Mouse (Mus musculus) embryonic facial prominence, embryonic 10.5 days (tissue): Measurements from ENCODE around the gene Cd160. TPM values are rescaled to one million over a fixed set of nuclear protein-coding genes. Genes with fewer than 3 reads are reported as not detected.

Experiments used
- DNase-seq: peaks from one replicate; pipeline ENCODE4 v3.0.0-alpha.2; 2017; ENCODE audit warnings: low spot score
- H3K27ac ChIP-seq: fragments of 300-500 bp; sonication (generic); replicated peaks from 2 replicates; pipeline ENCODE4 v1.5.1; 2016; ENCODE audit warnings: mild to moderate bottlenecking
- H3K27me3 ChIP-seq: fragments of 300-500 bp; sonication (generic); replicated peaks from 2 replicates; pipeline ENCODE4 v1.6.1; 2016; ENCODE audit warnings: low read depth, mild to moderate bottlenecking; ENCODE audit not compliant: poor library complexity, severe bottlenecking
- H3K36me3 ChIP-seq: fragments of 300-500 bp; sonication (generic); replicated peaks from 2 replicates; pipeline ENCODE4 v1.6.1; 2016; ENCODE audit warnings: mild to moderate bottlenecking, moderate library complexity
- H3K4me1 ChIP-seq: fragments of 300-500 bp; sonication (generic); 2 replicates; pipeline ENCODE4 v1.6.1; 2016
- H3K4me3 ChIP-seq: fragments of 300-500 bp; sonication (generic); 2 replicates; pipeline ENCODE4 v1.5.1; 2016; ENCODE audit warnings: mild to moderate bottlenecking, moderate library complexity
- H3K9me3 ChIP-seq: fragments of 300-500 bp; sonication (generic); 2 replicates; pipeline ENCODE4 v1.6.1; 2016; ENCODE audit warnings: mild to moderate bottlenecking
- WGBS: fragments of 180-500 bp; shearing (Covaris S2); methylation state at CpG from one replicate; pipeline ENCODE4 v1.1.7; 2016; 5-methylcytosine and 5-hydroxymethylcytosine counted together
- polyA plus RNA-seq: library from polyadenylated mRNA; unstranded; fragments of >200 nt; fragmentation: Nextera tagmentation; extraction: Ambion mirVana; gene quantifications from 2 replicates; pipeline ENCODE4 v1.2.1, GENCODE M21; 2016

The Cd160 gene
- polyA plus RNA-seq, 1 experiment from 2014 or later = 0.19 TPM

GRCm38 (mm10) chr3:96788506-96788905, 40.6 kb downstream of the Cd160 start:
- H3K36me3 ChIP-seq = peaks cover 76% of the 10 kb centered on the region
- H3K4me3 ChIP-seq = no peak overlapping the region
- no peaks in the 10 kb centered on the region for H3K9me3 ChIP-seq
- H3K27me3 ChIP-seq = no peaks in the 10 kb centered on the region
- 91% methylated on average over 8 of the region's 8 CpGs for WGBS
- no peak overlapping the region for H3K27ac ChIP-seq
- no peak for DNase-seq
- no peaks in the 10 kb centered on the region for H3K4me1 ChIP-seq

DNA sequence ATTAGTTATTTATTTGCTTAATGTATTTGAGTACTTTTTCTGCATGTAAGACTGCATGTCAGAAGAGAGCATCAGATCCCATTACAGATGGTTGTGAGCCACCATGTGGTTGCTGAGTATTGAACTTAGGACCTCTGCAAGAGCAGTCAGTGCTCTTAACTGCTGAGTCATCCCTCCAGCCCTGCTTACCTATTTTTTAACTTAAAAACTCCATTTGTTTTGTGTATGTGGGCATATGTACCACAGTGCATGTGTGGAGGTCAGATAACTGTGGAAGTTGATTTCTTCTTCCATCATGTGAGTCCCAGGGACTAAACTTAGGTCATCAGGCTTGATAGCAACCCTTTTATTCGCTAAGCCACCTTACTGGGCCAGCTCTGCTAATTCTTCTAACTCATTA, 41.4 kb downstream of the Cd160 start:
- no peak overlapping the region for H3K4me3 ChIP-seq
- H3K27ac ChIP-seq = no peak overlapping the region
- DNase-seq = no peak
- H3K36me3 ChIP-seq = peaks cover 75% of the 10 kb centered on the region
- no peaks in the 10 kb centered on the region for H3K27me3 ChIP-seq
- no peaks in the 10 kb centered on the region for H3K4me1 ChIP-seq
- WGBS = 89% methylated on average over 1 of the region's 1 CpGs
- no peaks in the 10 kb centered on the region for H3K9me3 ChIP-seq

DNA sequence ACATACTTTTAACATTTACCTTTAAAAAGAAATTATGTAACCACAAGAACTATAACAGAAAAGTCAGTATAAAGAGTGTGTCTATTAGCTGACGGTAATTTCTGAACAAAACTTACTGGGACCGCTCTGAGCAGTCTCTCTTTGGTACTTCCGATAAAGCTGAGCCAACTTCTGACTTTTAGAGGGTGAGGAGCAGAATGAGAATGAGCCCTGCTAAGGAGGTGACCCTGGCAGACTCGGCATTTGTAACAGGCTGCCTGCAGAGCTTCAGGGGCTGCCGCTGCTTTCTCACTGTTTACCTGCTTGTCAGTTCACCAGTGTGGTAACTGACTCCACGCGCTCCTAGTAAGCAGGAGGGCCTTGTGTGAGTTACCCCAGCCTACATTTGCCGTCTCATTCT, 46.9 kb downstream of the Cd160 start:
- H3K27me3 ChIP-seq = no peaks in the 10 kb centered on the region
- no peak overlapping the region for H3K4me3 ChIP-seq
- H3K4me1 ChIP-seq = no peaks in the 10 kb centered on the region
- DNase-seq = no peak
- WGBS = 81% methylated on average over 8 of the region's 8 CpGs
- peaks cover 43% of the 10 kb centered on the region for H3K36me3 ChIP-seq
- H3K27ac ChIP-seq = no peak overlapping the region
- no peaks in the 10 kb centered on the region for H3K9me3 ChIP-seq

- WGBS = 88% methylated on average over 3 of the region's 3 CpGs
- H3K4me3 ChIP-seq = no peak overlapping the region
Observed at GRCm38 (mm10) chr3:96777120-96777519, 52.0 kb downstream of the Cd160 start.

DNA sequence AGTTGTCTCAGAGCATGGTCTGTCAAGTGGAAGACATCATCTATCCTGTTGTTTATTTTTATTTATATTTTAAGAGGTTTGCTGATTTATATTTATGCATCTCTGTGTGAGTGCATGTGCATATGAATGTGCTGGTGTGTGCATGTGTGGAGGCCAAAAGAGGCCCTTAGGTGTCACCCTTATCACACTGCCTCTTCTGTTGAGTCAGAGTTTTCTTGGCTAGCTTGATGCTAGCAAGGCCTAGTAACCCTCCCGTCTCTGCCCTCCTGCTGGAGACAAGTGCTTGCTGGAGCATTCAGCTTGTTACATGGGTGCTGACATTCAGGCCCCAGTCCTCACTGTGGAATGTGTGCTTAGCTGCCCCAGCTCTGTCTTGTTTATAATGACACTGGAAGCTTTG, 56.2 kb downstream of the Cd160 start:
- Histone ChIP-seq H3K4me3 (no peak overlapping the region), H3K27me3 (no peaks in the 10 kb centered on the region), H3K4me1 (no peaks in the 10 kb centered on the region), H3K27ac (no peak overlapping the region), H3K36me3 (peaks cover 24% of the 10 kb centered on the region), H3K9me3 (no peaks in the 10 kb centered on the region)
- no peak for DNase-seq
- WGBS = 48% methylated on average over 1 of the region's 1 CpGs

More at GRCm38 (mm10) chr3:96777120-96777519, 52.0 kb downstream of the Cd160 start:
- no peaks in the 10 kb centered on the region for H3K9me3 ChIP-seq
- H3K36me3 ChIP-seq = peaks cover 34% of the 10 kb centered on the region
- H3K27ac ChIP-seq = no peak overlapping the region
- no peaks in the 10 kb centered on the region for H3K27me3 ChIP-seq
- DNase-seq = no peak
- H3K4me1 ChIP-seq = no peaks in the 10 kb centered on the region

- WGBS = 92% methylated on average over 5 of the region's 5 CpGs
Observed at GRCm38 (mm10) chr3:96769971-96770370, 59.2 kb downstream of the Cd160 start.

DNA sequence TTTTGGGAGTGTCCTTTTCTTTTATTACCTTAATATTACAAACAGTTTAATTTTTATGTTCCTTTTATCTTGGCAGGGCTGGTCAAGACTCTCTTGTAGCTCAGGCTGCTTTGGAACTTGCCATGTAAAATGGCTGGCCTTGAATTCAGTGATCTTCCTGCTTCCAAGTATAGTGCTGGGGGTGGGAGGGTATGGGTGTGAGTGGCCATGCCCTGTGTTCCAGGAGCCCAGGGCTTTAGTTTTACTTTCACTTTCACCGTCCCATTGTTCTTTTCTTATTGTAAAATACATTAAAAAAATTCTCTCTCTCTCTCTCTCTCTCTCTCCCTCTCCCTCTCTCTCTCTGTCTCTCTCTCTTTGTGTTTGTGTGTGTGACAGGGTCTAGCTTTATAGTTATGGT, 64.6 kb downstream of the Cd160 start:
- DNase-seq = no peak
- 95% methylated on average over 1 of the region's 1 CpGs for WGBS
- peaks cover 31% of the 10 kb centered on the region for H3K36me3 ChIP-seq
- H3K27me3 ChIP-seq = no peaks in the 10 kb centered on the region
- no peak overlapping the region for H3K4me3 ChIP-seq
- H3K27ac ChIP-seq = no peak overlapping the region
- no peaks in the 10 kb centered on the region for H3K9me3 ChIP-seq
- no peaks in the 10 kb centered on the region for H3K4me1 ChIP-seq

More at GRCm38 (mm10) chr3:96769971-96770370, 59.2 kb downstream of the Cd160 start:
- Histone ChIP-seq H3K36me3 (peaks cover 19% of the 10 kb centered on the region), H3K27me3 (no peaks in the 10 kb centered on the region), H3K4me3 (no peak overlapping the region), H3K9me3 (no peaks in the 10 kb centered on the region), H3K27ac (no peak overlapping the region), H3K4me1 (no peaks in the 10 kb centered on the region)
- no peak for DNase-seq

DNA sequence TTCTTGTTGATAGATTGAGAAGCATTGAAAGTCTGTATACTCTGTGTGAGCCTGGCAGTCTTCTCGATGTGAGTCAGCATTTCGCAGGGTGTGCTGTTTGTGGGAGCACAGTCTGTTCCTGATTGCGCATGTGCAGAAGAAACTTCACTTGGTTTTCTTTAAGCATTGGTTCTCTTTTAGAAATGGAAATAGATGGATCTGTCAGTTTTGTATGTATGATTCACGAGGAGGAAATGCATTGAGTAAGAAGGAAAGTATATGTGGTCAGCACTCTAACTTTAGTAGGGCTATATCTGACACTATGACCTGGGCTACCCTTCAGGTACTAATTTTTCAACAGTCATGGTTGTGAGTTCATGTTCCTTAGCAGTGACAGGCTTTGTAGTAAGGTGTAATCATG, 69.5 kb downstream of the Cd160 start:
- Histone ChIP-seq H3K27me3 (no peaks in the 10 kb centered on the region), H3K4me1 (no peaks in the 10 kb centered on the region), H3K4me3 (no peak overlapping the region), H3K36me3 (peaks cover 35% of the 10 kb centered on the region), H3K9me3 (no peaks in the 10 kb centered on the region), H3K27ac (no peak overlapping the region)
- WGBS = 92% methylated on average over 4 of the region's 4 CpGs
- no peak for DNase-seq

- no peaks in the 10 kb centered on the region for H3K9me3 ChIP-seq
- H3K27ac ChIP-seq = no peak overlapping the region
- no peaks in the 10 kb centered on the region for H3K4me1 ChIP-seq
- no peaks in the 10 kb centered on the region for H3K27me3 ChIP-seq
- WGBS = 67% methylated on average over 7 of the region's 7 CpGs
- H3K36me3 ChIP-seq = peaks cover 29% of the 10 kb centered on the region
- H3K4me3 ChIP-seq = no peak overlapping the region
- no peak for DNase-seq
Observed at GRCm38 (mm10) chr3:96757691-96758090, 71.5 kb downstream of the Cd160 start.

- peaks cover 21% of the 10 kb centered on the region for H3K36me3 ChIP-seq
- no peak overlapping the region for H3K4me3 ChIP-seq
- DNase-seq = no peak
- WGBS = 94% methylated on average over 1 of the region's 1 CpGs
- H3K27ac ChIP-seq = no peak overlapping the region
- H3K4me1 ChIP-seq = no peaks in the 10 kb centered on the region
- H3K9me3 ChIP-seq = no peaks in the 10 kb centered on the region
- no peaks in the 10 kb centered on the region for H3K27me3 ChIP-seq
Observed at GRCm38 (mm10) chr3:96755935-96756334, 73.2 kb downstream of the Cd160 start.

Other genes starting within 250 kb of the Cd160 start
- gene Polr3gl, start 235.2 kb downstream of the Cd160 start, polyA plus RNA-seq = 30.0 and 33.1 TPM in 2 replicates
- 0.66 and 0.99 TPM in 2 replicates for gene Ankrd34a, start 232.7 kb downstream of the Cd160 start, polyA plus RNA-seq
- gene Lix1l, start 228.2 kb downstream of the Cd160 start, polyA plus RNA-seq = 5.2 and 5.6 TPM in 2 replicates
- 242 and 244 TPM in 2 replicates for gene Rbm8a, start 199.4 kb downstream of the Cd160 start, polyA plus RNA-seq
- gene Pex11b, start 194.0 kb downstream of the Cd160 start, polyA plus RNA-seq = 41.6 and 41.9 TPM in 2 replicates
- 0.09 TPM in 2 replicates for gene Gm42957, start 193.9 kb downstream of the Cd160 start, polyA plus RNA-seq
- 0.39 and 0.55 TPM in 2 replicates for gene Itga10, start 183.8 kb downstream of the Cd160 start, polyA plus RNA-seq
- 0.11 and 0.14 TPM in 2 replicates for gene Ankrd35, start 159.2 kb downstream of the Cd160 start, polyA plus RNA-seq
- 45.2 and 53.4 TPM in 2 replicates for gene Pias3, start 133.0 kb downstream of the Cd160 start, polyA plus RNA-seq
- gene Nudt17, start 120.8 kb downstream of the Cd160 start, polyA plus RNA-seq = 12.9 and 13.0 TPM in 2 replicates
- 44.1 and 47.6 TPM in 2 replicates for gene Polr3c, start 101.7 kb downstream of the Cd160 start, polyA plus RNA-seq
- gene Rnf115, start 101.7 kb downstream of the Cd160 start, polyA plus RNA-seq = 66.8 and 69.7 TPM in 2 replicates
- gene Pdzk1, start 67 bp downstream of the Cd160 start, polyA plus RNA-seq = 0.24 TPM in 1 of 2 replicates, not detected in the other
- gene Gja5, start 75.3 kb upstream of the Cd160 start, polyA plus RNA-seq = 9.4 and 9.6 TPM in 2 replicates
- 38.1 and 42.2 TPM in 2 replicates for gene Gpr89, start 76.0 kb upstream of the Cd160 start, polyA plus RNA-seq
- 0.02 and 0.05 TPM in 2 replicates for gene Gja8, start 96.7 kb upstream of the Cd160 start, polyA plus RNA-seq